Mouse (Mus musculus): ENCODE measurements around the gene Ndufv1. TPM values are rescaled to one million over a fixed set of nuclear protein-coding genes. Genes with fewer than 3 reads are reported as not detected.
"Not testable (repeated sequence)": the region's sequence is repeated elsewhere in the genome, so short reads cannot be mapped to it uniquely, and the experiment has no call there.

Ndufv1 gene
- 618 and 661 TPM in 2 replicates for polyA plus RNA-seq (2015; fragmentation: Nextera tagmentation; extraction: Ambion mirVana)

DNA sequence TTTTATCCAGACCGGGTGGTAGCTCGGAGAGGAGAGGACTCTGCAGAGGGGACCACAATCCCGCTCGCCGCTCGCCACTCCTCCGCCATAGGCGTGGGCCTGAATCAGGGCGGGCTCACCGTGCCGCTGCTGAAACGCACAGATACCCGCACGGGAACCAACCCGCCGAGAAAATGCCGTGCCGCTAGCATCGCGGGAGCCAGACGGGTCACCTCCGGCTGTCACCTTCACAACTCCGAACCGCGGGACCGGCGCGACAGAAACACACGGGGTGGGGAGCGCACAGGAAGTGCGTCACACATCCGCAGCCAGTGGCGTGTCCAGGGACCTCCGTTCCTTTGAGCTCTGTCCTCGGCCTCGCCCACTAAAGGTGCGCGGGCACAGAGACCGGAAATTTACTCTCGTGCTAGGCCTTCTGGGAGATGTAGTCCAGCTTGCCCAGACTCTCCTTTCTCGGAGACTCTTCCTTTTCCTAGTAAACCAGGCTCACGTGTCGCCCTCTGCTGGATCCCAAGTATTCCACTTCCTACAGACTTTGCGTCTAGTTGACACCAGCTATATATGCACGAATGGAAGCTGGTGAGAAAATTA is at the start of gene Ndufv1:
Gene Ndufv1 (minus strand): TSS at position 375 of the 591 bp plus-strand sequence.
- H3K27me3 ChIP-seq (ENCODE audit: control insufficient read depth, insufficient read depth, low read length) = no peaks in the 10 kb centered on the region
- ATAC-seq (replicated peaks; ENCODE audit: extremely low read depth, insufficient read depth, low FRiP score) = peak; percentile 99
- H3K4me2 ChIP-seq (ENCODE audit: low read depth, low read length) = peak within 1 kb of the TSS; percentile 69
- H3K27ac ChIP-seq (ENCODE audit: low read length) = peak within 1 kb of the TSS; percentile 89
- no peaks in the 10 kb centered on the region for H3K9me3 ChIP-seq (replicated peaks; ENCODE audit: control insufficient read depth, low read length)
- H3K4me3 ChIP-seq (ENCODE audit: low read length) = peak within 1 kb of the TSS; percentile 91
- under 1% methylated on average over 45 of the region's 45 CpGs for WGBS
- peak within 1 kb of the TSS; percentile 92 for H3K9ac ChIP-seq (ENCODE audit: low read length)
- peaks cover 15% of the 10 kb centered on the region for H3K4me1 ChIP-seq (ENCODE audit: control insufficient read depth, insufficient read depth, low read length)
- peaks cover 30% of the 10 kb centered on the region for H3K36me3 ChIP-seq (ENCODE audit: control insufficient read depth, insufficient read depth)

DNA sequence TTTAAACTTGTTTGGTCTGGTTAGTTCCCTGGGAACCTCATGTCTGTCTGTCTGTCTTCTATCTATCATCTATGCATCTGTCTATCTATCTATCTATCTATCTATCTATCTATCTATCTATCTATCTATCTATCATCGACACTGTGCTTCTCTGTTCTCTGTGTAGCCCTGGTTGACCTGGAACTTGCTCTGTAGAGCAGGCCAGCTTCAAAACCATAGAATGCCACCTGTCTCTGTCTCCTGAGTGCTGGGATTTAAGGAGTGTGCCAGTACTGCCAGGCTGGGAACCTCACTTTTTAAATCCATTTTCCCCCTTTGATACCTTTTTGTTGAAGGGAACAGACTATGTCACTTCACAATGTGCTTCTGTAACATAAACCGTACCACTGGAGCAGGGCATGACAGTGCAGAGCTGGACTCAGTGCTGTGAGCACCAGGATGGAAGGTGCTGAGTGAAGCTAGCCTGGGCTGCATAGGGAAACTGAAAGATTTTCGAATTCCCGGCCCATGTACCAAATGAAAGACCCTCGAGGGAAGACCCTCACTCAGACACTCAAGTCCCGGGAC is 48.4 kb upstream of the Ndufv1 start:
- ATAC-seq (replicated peaks; ENCODE audit: extremely low read depth, insufficient read depth, low FRiP score) = no peak
- WGBS = 76% methylated on average over 5 of the region's 6 CpGs
- no peaks in the 10 kb centered on the region for H3K36me3 ChIP-seq (ENCODE audit: control insufficient read depth, insufficient read depth)

DNA sequence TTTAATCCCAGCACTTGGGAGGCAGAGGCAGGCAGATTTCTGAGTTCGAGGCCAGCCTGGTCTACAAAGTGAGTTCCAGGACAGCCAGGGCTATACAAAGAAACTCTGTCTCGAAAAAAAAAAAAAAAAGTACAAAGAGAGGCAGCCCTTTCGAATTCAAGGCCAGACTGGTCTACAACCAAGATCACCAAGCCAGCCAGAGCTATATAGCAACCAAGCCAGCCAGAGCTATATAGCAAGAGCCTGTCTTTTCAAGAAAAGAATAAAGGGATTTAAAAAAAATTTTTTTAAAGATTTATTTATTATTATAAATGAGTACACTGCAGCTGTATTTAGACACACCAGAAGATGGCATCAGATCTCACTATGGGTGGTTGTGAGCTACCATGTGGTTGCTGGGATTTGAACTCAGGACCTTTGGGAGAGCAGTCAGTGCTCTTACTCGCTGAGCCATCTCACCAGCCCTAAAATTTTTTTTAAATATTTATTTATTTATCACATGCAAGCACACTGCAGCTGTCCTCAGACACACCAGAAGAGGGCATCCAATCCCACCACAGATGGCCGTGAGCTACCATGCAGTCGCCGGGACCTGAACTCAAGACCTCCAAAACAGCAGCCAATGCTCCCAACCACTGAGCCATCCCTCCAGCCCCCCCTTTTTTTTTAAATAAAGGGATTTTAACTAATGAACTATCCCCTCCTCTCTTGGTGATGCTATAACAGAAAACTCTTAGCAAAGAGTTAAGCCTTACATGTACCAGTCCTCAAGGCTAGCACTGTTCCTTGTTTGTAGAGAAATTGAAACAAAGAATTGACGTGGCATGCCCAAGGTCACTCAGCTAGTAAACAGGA is 47.7 kb upstream of the Ndufv1 start:
- ATAC-seq (replicated peaks; ENCODE audit: extremely low read depth, insufficient read depth, low FRiP score); H3K9ac ChIP-seq (ENCODE audit: low read length); H3K27ac ChIP-seq (ENCODE audit: low read length); H3K9me3 ChIP-seq (replicated peaks; ENCODE audit: control insufficient read depth, low read length); H3K4me2 ChIP-seq (ENCODE audit: low read depth, low read length); H3K27me3 ChIP-seq (ENCODE audit: control insufficient read depth, insufficient read depth, low read length); H3K36me3 ChIP-seq (ENCODE audit: control insufficient read depth, insufficient read depth); H3K4me3 ChIP-seq (ENCODE audit: low read length): not testable (repeated sequence)
- peaks cover 15% of the 10 kb centered on the region for H3K4me1 ChIP-seq (ENCODE audit: control insufficient read depth, insufficient read depth, low read length)
- WGBS = 89% methylated on average over 8 of the region's 8 CpGs

More for the DNA sequence above, 48.4 kb upstream of the Ndufv1 start:
- Histone ChIP-seq H3K27me3 (ENCODE audit: control insufficient read depth, insufficient read depth, low read length) (no peaks in the 10 kb centered on the region), H3K9me3 (replicated peaks; ENCODE audit: control insufficient read depth, low read length) (no peaks in the 10 kb centered on the region), H3K4me2 (ENCODE audit: low read depth, low read length) (no peak overlapping the region), H3K9ac (ENCODE audit: low read length) (no peak overlapping the region), H3K4me1 (ENCODE audit: control insufficient read depth, insufficient read depth, low read length) (peaks cover 11% of the 10 kb centered on the region), H3K27ac (ENCODE audit: low read length) (no peak overlapping the region), H3K4me3 (ENCODE audit: low read length) (no peak overlapping the region)

DNA sequence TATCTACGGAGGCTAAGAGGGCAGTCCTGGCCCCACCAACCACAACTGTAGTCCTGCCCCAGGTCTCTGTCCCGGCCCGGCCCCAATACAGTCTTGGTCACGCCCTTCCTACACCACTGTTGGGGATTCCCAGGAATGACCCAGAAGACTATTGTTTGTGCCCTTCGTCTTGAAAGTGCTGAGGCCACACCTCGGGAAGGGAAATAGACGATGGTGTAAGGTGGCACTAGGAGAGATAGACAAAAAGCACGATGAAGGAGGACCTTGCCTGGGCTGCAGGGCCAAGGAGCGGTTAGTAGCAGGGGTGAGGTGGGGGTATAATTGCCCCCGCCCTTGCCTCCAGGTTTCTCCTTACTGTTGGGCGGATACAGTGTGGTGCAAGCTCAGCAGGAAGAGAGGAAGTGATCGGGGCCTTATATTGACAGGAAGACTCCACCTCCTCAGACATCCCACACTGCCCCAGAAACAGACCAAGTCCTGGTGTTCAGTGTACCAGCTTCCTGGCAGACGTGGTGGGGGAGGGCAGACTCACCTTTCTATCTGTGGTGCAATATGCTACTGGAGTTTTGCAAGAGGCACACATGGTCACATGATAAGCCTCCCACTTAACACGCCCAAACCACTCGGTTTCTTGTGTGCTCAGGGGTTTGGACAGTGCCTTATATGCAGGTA is 46.6 kb upstream of the Ndufv1 start, which contains the start of gene Gstp3:
Gene Gstp3 (minus strand): TSS at position 501 of the 672 bp plus-strand sequence.
- no peaks in the 10 kb centered on the region for H3K27me3 ChIP-seq (ENCODE audit: control insufficient read depth, insufficient read depth, low read length)
- H3K4me3 ChIP-seq (ENCODE audit: low read length) = no peak within 1 kb of the TSS
- peak; percentile 31; the same call in 1 of the 2 replicates for ATAC-seq (replicated peaks; ENCODE audit: extremely low read depth, insufficient read depth, low FRiP score)
- no peak within 1 kb of the TSS for H3K4me2 ChIP-seq (ENCODE audit: low read depth, low read length)
- no peak within 1 kb of the TSS for H3K27ac ChIP-seq (ENCODE audit: low read length)
- H3K4me1 ChIP-seq (ENCODE audit: control insufficient read depth, insufficient read depth, low read length) = peaks cover 15% of the 10 kb centered on the region
- H3K9ac ChIP-seq (ENCODE audit: low read length) = no peak within 1 kb of the TSS
- 69% methylated on average over 15 of the region's 15 CpGs for WGBS
- H3K9me3 ChIP-seq (replicated peaks; ENCODE audit: control insufficient read depth, low read length) = no peaks in the 10 kb centered on the region
- no peaks in the 10 kb centered on the region for H3K36me3 ChIP-seq (ENCODE audit: control insufficient read depth, insufficient read depth)

DNA sequence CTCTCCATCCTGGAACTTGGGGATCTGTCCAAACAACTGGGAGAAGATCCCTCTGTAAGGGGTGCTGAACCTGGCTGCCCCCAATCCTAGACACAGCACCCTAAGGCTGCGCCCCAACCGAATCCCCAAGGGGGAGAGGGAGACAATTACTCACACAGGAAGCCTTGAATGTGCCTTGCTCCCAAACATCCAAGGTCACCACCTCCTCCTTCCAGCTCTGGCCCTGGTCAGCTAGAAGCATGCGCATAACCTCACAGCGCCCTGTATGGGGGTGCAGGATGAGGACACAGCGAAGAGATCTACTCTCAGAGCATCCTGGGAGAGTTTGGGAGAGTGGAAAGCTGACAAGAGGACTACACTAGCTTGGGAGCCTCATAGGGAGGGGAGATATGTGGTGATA is 46.0 kb upstream of the Ndufv1 start:
- Histone ChIP-seq H3K9ac (ENCODE audit: low read length) (no peak overlapping the region), H3K36me3 (ENCODE audit: control insufficient read depth, insufficient read depth) (no peaks in the 10 kb centered on the region), H3K4me3 (ENCODE audit: low read length) (no peak overlapping the region), H3K27me3 (ENCODE audit: control insufficient read depth, insufficient read depth, low read length) (no peaks in the 10 kb centered on the region), H3K4me2 (ENCODE audit: low read depth, low read length) (no peak overlapping the region), H3K4me1 (ENCODE audit: control insufficient read depth, insufficient read depth, low read length) (peaks cover 15% of the 10 kb centered on the region), H3K9me3 (replicated peaks; ENCODE audit: control insufficient read depth, low read length) (no peaks in the 10 kb centered on the region), H3K27ac (ENCODE audit: low read length) (no peak overlapping the region)
- ATAC-seq (replicated peaks; ENCODE audit: extremely low read depth, insufficient read depth, low FRiP score) = no peak
- 88% methylated on average over 5 of the region's 5 CpGs for WGBS

DNA sequence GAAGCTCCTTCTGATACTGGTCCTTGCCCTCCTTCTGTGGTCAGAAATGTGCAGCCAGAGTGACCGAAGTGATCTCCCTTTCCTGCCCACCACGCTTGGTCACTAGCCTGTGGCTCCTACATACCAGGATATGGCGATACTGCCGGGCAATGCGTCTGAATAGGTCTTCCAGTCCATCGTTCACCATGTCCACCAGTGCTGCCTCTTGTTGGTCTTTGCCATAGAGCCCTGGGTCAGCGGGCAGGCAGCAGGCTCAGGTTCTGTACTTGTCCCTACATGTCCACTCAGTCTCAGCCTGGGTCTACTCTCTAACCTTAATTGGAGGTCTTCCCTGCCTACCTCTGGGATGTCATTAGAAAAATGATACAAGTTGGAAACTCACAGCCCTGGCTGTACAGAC is 45.4 kb upstream of the Ndufv1 start:
- no peak for ATAC-seq (replicated peaks; ENCODE audit: extremely low read depth, insufficient read depth, low FRiP score)
- Histone ChIP-seq H3K4me3 (ENCODE audit: low read length) (no peak overlapping the region), H3K9me3 (replicated peaks; ENCODE audit: control insufficient read depth, low read length) (no peaks in the 10 kb centered on the region), H3K4me1 (ENCODE audit: control insufficient read depth, insufficient read depth, low read length) (peaks cover 15% of the 10 kb centered on the region), H3K27me3 (ENCODE audit: control insufficient read depth, insufficient read depth, low read length) (no peaks in the 10 kb centered on the region), H3K9ac (ENCODE audit: low read length) (no peak overlapping the region), H3K27ac (ENCODE audit: low read length) (no peak overlapping the region), H3K4me2 (ENCODE audit: low read depth, low read length) (no peak overlapping the region), H3K36me3 (ENCODE audit: control insufficient read depth, insufficient read depth) (no peaks in the 10 kb centered on the region)
- 95% methylated on average over 7 of the region's 7 CpGs for WGBS

DNA sequence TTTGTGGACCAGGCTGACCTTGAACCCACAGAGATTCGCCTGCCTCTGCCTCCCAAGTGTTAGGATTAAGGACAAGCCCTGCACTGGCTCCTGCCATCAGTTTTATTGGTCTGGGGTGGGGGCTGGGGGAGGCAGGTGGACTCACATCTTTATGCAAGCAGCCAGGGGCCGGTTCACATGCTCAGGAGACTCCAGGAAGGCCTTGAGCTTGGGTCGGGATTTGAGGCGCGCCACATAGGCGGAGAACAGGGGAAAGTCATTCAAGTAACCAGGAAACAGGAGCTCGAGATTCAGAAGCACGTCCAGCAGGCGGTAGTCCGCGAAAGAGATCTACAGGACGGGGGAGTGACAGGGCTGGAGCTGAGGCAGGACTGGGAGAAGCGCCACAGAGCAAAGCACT is 44.8 kb upstream of the Ndufv1 start:
- ATAC-seq (replicated peaks; ENCODE audit: extremely low read depth, insufficient read depth, low FRiP score) = no peak
- Histone ChIP-seq H3K4me1 (ENCODE audit: control insufficient read depth, insufficient read depth, low read length) (peaks cover 15% of the 10 kb centered on the region), H3K9ac (ENCODE audit: low read length) (no peak overlapping the region), H3K4me2 (ENCODE audit: low read depth, low read length) (no peak overlapping the region), H3K36me3 (ENCODE audit: control insufficient read depth, insufficient read depth) (no peaks in the 10 kb centered on the region), H3K27ac (ENCODE audit: low read length) (no peak overlapping the region), H3K4me3 (ENCODE audit: low read length) (no peak overlapping the region), H3K9me3 (replicated peaks; ENCODE audit: control insufficient read depth, low read length) (no peaks in the 10 kb centered on the region), H3K27me3 (ENCODE audit: control insufficient read depth, insufficient read depth, low read length) (no peaks in the 10 kb centered on the region)
- 79% methylated on average over 13 of the region's 13 CpGs for WGBS

DNA sequence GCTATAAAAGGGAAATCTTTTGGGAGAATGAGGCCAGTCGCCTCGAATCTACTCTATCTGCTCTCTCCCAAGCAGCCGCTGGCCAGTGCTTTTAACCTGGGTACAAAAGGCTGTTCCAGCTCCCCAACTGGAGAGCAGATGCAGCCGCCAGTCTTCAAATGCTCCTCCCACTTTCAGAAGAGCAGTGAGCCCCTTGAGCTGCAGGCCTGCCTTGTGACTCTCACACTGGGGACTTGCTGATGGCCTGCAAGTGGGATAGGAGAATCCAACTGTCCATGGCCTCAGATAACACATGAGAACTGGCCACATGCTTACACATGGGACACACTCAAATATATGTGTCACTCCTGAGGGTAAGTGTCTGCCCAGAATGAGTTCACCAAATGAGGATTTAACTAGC is 44.1 kb upstream of the Ndufv1 start:
- H3K36me3 ChIP-seq (ENCODE audit: control insufficient read depth, insufficient read depth) = no peaks in the 10 kb centered on the region
- no peaks in the 10 kb centered on the region for H3K27me3 ChIP-seq (ENCODE audit: control insufficient read depth, insufficient read depth, low read length)
- H3K4me3 ChIP-seq (ENCODE audit: low read length) = no peak overlapping the region
- H3K4me1 ChIP-seq (ENCODE audit: control insufficient read depth, insufficient read depth, low read length) = peaks cover 15% of the 10 kb centered on the region
- no peak for ATAC-seq (replicated peaks; ENCODE audit: extremely low read depth, insufficient read depth, low FRiP score)
- 0 out of 2 replicates have a peak overlapping the region, but pooled peaks have one; percentile 6 for H3K9ac ChIP-seq (ENCODE audit: low read length)
- H3K9me3 ChIP-seq (replicated peaks; ENCODE audit: control insufficient read depth, low read length) = no peaks in the 10 kb centered on the region
- WGBS = 42% methylated on average over 4 of the region's 4 CpGs
- H3K4me2 ChIP-seq (ENCODE audit: low read depth, low read length) = no peak overlapping the region
- H3K27ac ChIP-seq (ENCODE audit: low read length) = no peak overlapping the region
